Mouse (Mus musculus): ENCODE measurements around the gene Ilf2. TPM values are rescaled to one million over a fixed set of nuclear protein-coding genes. Genes with fewer than 3 reads are reported as not detected.

The Ilf2 gene
- total RNA-seq, 2 experiments from 2014 or later, result 83.1 to 84.0 TPM

- no peak for DNase-seq (ENCODE audit: low spot score in 2 of 2)
Observed at GRCm38 (mm10) chr3:90508287-90508949, 32.5 kb downstream of the Ilf2 start.

GRCm38 (mm10) chr3:90508950-90509746, 33.2 kb downstream of the Ilf2 start, which contains the start of gene Chtop:
Chtop (minus strand) TSS chr3:90509498.
- peak; percentile 98 to 99 for DNase-seq (ENCODE audit: low spot score in 2 of 2)

GRCm38 (mm10) chr3:90509747-90510123, 33.8 kb downstream of the Ilf2 start:
- DNase-seq (ENCODE audit: low spot score in 2 of 2), result no peak

GRCm38 (mm10) chr3:90512276-90512675, 36.4 kb downstream of the Ilf2 start:
- DNase-seq (ENCODE audit: low spot score in 2 of 2), result no peak

GRCm38 (mm10) chr3:90512948-90513642, 37.2 kb downstream of the Ilf2 start:
- DNase-seq (ENCODE audit: low spot score in 2 of 2), result no peak

GRCm38 (mm10) chr3:90513796-90514590, 38.1 kb downstream of the Ilf2 start, which contains the start of the genes S100a1 and S100a13:
S100a1 (minus strand) TSS chr3:90514392.
S100a13 (plus strand) TSS chr3:90514435.
- DNase-seq (ENCODE audit: low spot score in 2 of 2), result peak in 1 of 2 experiments; percentile 52

- no peak for DNase-seq (ENCODE audit: low spot score in 2 of 2)
Observed at GRCm38 (mm10) chr3:90514691-90515090, 38.8 kb downstream of the Ilf2 start.

GRCm38 (mm10) chr3:90515242-90515641, 39.3 kb downstream of the Ilf2 start:
- no peak for DNase-seq (ENCODE audit: low spot score in 2 of 2)

- DNase-seq (ENCODE audit: low spot score in 2 of 2), result no peak
Observed at GRCm38 (mm10) chr3:90515789-90516188, 39.9 kb downstream of the Ilf2 start.

- no peak for DNase-seq (ENCODE audit: low spot score in 2 of 2)
Observed at GRCm38 (mm10) chr3:90517711-90518110, 41.8 kb downstream of the Ilf2 start.

GRCm38 (mm10) chr3:90525421-90525820, 49.5 kb downstream of the Ilf2 start:
- DNase-seq (ENCODE audit: low spot score in 2 of 2), result peak in 1 of 2 experiments; percentile 72

GRCm38 (mm10) chr3:90526076-90526475, 50.1 kb downstream of the Ilf2 start:
- DNase-seq (ENCODE audit: low spot score in 2 of 2), result no peak

- DNase-seq (ENCODE audit: low spot score in 2 of 2), result no peak
Observed at GRCm38 (mm10) chr3:90526580-90526979, 50.7 kb downstream of the Ilf2 start, which contains the start of gene S100a14. S100a14 (plus strand) TSS chr3:90526856.

- DNase-seq (ENCODE audit: low spot score in 2 of 2), result no peak
Observed at GRCm38 (mm10) chr3:90527291-90527873, 51.5 kb downstream of the Ilf2 start.

- no peak for DNase-seq (ENCODE audit: low spot score in 2 of 2)
Observed at GRCm38 (mm10) chr3:90531713-90532112, 55.8 kb downstream of the Ilf2 start.

GRCm38 (mm10) chr3:90535446-90535845, 59.5 kb downstream of the Ilf2 start:
- DNase-seq (ENCODE audit: low spot score in 2 of 2), result no peak

GRCm38 (mm10) chr3:90537141-90537904, 61.4 kb downstream of the Ilf2 start, which contains the start of gene S100a16:
S100a16 (plus strand) TSS chr3:90537254.
- DNase-seq (ENCODE audit: low spot score in 2 of 2), result peak; percentile 32 to 37

GRCm38 (mm10) chr3:90537905-90538296, 62.0 kb downstream of the Ilf2 start:
- no peak for DNase-seq (ENCODE audit: low spot score in 2 of 2)
